Mouse (Mus musculus) adrenal gland, postnatal 0 days (tissue): ENCODE measurements around the gene Plppr2. TPM values are rescaled to one million over a fixed set of nuclear protein-coding genes. Genes with fewer than 3 reads are reported as not detected.

Source experiments
- polyA plus RNA-seq: library from polyadenylated mRNA; unstranded; fragments of >200 nt; fragmentation: Nextera tagmentation; extraction: Ambion mirVana; gene quantifications from 2 replicates; pipeline ENCODE4 v1.2.1, GENCODE M21; 2015

Gene Plppr2
- polyA plus RNA-seq = 23.0 and 26.2 TPM in 2 replicates

GRCm38 (mm10) chr9:21936692-21937570, at the start of gene Plppr2:
Gene Plppr2 (plus strand): TSS chr9:21937033.

GRCm38 (mm10) chr9:21918035-21918592, 18.7 kb upstream of the Plppr2 start, which contains the start of gene Rab3d:
Gene Rab3d (minus strand): TSS chr9:21918192.

GRCm38 (mm10) chr9:21927208-21927753, 9.6 kb upstream of the Plppr2 start, which contains the start of the genes Ccdc159 and Tmem205:
Gene Ccdc159 (plus strand): TSS chr9:21927471.
Gene Tmem205 (minus strand): TSS chr9:21927556.

GRCm38 (mm10) chr9:21955570-21956281, 18.9 kb downstream of the Plppr2 start, which contains the start of gene Swsap1:
Gene Swsap1 (plus strand): TSS chr9:21955755.

GRCm38 (mm10) chr9:21963417-21963816, 26.6 kb downstream of the Plppr2 start, which contains the start of gene Epor:
Gene Epor (minus strand): TSS chr9:21963506.

GRCm38 (mm10) chr9:21989230-21990110, 52.6 kb downstream of the Plppr2 start, which contains the start of gene Rgl3:
Gene Rgl3 (minus strand): TSS chr9:21989446.

Other genes with a start within 250 kb of the Plppr2 start
- gene Ldlr, start 213.6 kb upstream of the Plppr2 start, polyA plus RNA-seq = 15.1 and 16.6 TPM in 2 replicates
- gene Spc24, start 176.7 kb upstream of the Plppr2 start, polyA plus RNA-seq = 32.7 and 36.5 TPM in 2 replicates
- 16.6 and 16.7 TPM in 2 replicates for gene Kank2, start 138.3 kb upstream of the Plppr2 start, polyA plus RNA-seq
- gene Angptl8, start 101.5 kb upstream of the Plppr2 start, polyA plus RNA-seq = 2.5 and 5.4 TPM in 2 replicates
- gene Dock6, start 84.4 kb upstream of the Plppr2 start, polyA plus RNA-seq = 13.4 and 19.5 TPM in 2 replicates
- gene Rab3d, start 18.8 kb upstream of the Plppr2 start, polyA plus RNA-seq = 29.0 and 42.6 TPM in 2 replicates
- gene Ccdc159, start 9.6 kb upstream of the Plppr2 start, polyA plus RNA-seq = 2.9 and 5.4 TPM in 2 replicates
- 823 and 878 TPM in 2 replicates for gene Tmem205, start 9.5 kb upstream of the Plppr2 start, polyA plus RNA-seq
- gene Swsap1, start 18.7 kb downstream of the Plppr2 start, polyA plus RNA-seq = 4.9 and 7.5 TPM in 2 replicates
- 4.9 and 11.3 TPM in 2 replicates for gene Epor, start 26.5 kb downstream of the Plppr2 start, polyA plus RNA-seq
- 6.7 and 26.1 TPM in 2 replicates for gene Rgl3, start 52.4 kb downstream of the Plppr2 start, polyA plus RNA-seq
- gene Ccdc151, start 65.6 kb downstream of the Plppr2 start, polyA plus RNA-seq = 0.99 and 2.6 TPM in 2 replicates
- 58.7 and 85.9 TPM in 2 replicates for gene Prkcsh, start 65.8 kb downstream of the Plppr2 start, polyA plus RNA-seq
- 4.7 and 14.8 TPM in 2 replicates for gene Elavl3, start 115.0 kb downstream of the Plppr2 start, polyA plus RNA-seq
- gene Gm49318, start 134.2 kb downstream of the Plppr2 start, polyA plus RNA-seq = not detected in 2 replicates
- 7.8 and 9.7 TPM in 2 replicates for gene Zfp653, start 134.3 kb downstream of the Plppr2 start, polyA plus RNA-seq
- gene Ecsit, start 148.4 kb downstream of the Plppr2 start, polyA plus RNA-seq = 15.2 and 28.5 TPM in 2 replicates
- 1.2 and 3.7 TPM in 2 replicates for gene Cnn1, start 162.2 kb downstream of the Plppr2 start, polyA plus RNA-seq
- 147 and 191 TPM in 2 replicates for gene Elof1, start 180.1 kb downstream of the Plppr2 start, polyA plus RNA-seq
- 12.9 and 19.0 TPM in 2 replicates for gene Acp5, start 198.7 kb downstream of the Plppr2 start, polyA plus RNA-seq
- 193 and 239 TPM in 2 replicates for gene Pigyl, start 219.8 kb downstream of the Plppr2 start, polyA plus RNA-seq